Mouse (Mus musculus) heart, postnatal 0 days (tissue): ENCODE measurements around the gene Acacb. TPM values are rescaled to one million over a fixed set of nuclear protein-coding genes. Genes with fewer than 3 reads are reported as not detected.

Experiments
- ATAC-seq: fragments of 200-750 bp; cut with Nextera tagmentation; 2 replicates; pipeline ENCODE4 v1.8.0; 2017; ENCODE audit warnings: low read depth, moderate number of reproducible peaks, moderate library complexity; ENCODE audit not compliant: insufficient read depth
- DNase-seq: peaks from one replicate; pipeline ENCODE4 v3.0.0-alpha.2; 2016; ENCODE audit warnings: low spot score
- H3K27ac ChIP-seq: fragments of 300-500 bp; sonication (generic); 2 replicates; pipeline ENCODE4 v1.5.1; 2014; ENCODE audit warnings: low read depth, mild to moderate bottlenecking
- H3K27me3 ChIP-seq: fragments of 300-500 bp; sonication (generic); 2 replicates; pipeline ENCODE4 v1.6.1; 2014; ENCODE audit warnings: low read length, mixed read lengths; ENCODE audit not compliant: control insufficient read depth, insufficient read depth
- H3K36me3 ChIP-seq: fragments of 300-500 bp; sonication (generic); replicated peaks from 2 replicates; pipeline ENCODE4 v1.6.1; 2014; ENCODE audit warnings: low read length, mixed read lengths; ENCODE audit not compliant: control insufficient read depth, insufficient read depth
- H3K4me1 ChIP-seq: fragments of 300-500 bp; sonication (generic); 2 replicates; pipeline ENCODE4 v1.6.1; 2014; ENCODE audit warnings: antibody characterized with exemption; ENCODE audit not compliant: control insufficient read depth, insufficient read depth
- H3K4me2 ChIP-seq: fragments of 300-500 bp; sonication (generic); 2 replicates; pipeline ENCODE4 v1.6.1; 2014; ENCODE audit warnings: low read depth, mild to moderate bottlenecking, low read length, moderate library complexity
- H3K4me3 ChIP-seq: fragments of 300-500 bp; sonication (generic); 2 replicates; pipeline ENCODE4 v1.5.1; 2014; ENCODE audit warnings: low read depth, low read length
- H3K9ac ChIP-seq: fragments of 300-500 bp; sonication (generic); replicated peaks from 2 replicates; pipeline ENCODE4 v1.6.1; 2014; ENCODE audit warnings: low read depth, low read length, mixed read lengths
- H3K9me3 ChIP-seq: fragments of 300-500 bp; sonication (generic); replicated peaks from 2 replicates; pipeline ENCODE4 v1.6.1; 2016; ENCODE audit warnings: low read length; ENCODE audit not compliant: control insufficient read depth
- CTCF ChIP-seq: IDR thresholded peaks from 2 replicates; pipeline ENCODE4 v1.5.1; 2016; ENCODE audit warnings: antibody characterized with exemption, control low read depth, low read depth
- EP300 ChIP-seq: IDR thresholded peaks from 2 replicates; pipeline ENCODE4 v1.6.1; 2016; ENCODE audit warnings: antibody characterized with exemption, low read depth
- WGBS: fragments of 180-500 bp; shearing (Covaris S2); extraction: QIAGEN DNeasy Blood & Tissue Kit; methylation state at CpG from one replicate; pipeline ENCODE4 v1.1.7; 2014; 5-methylcytosine and 5-hydroxymethylcytosine counted together
- polyA plus RNA-seq: library from polyadenylated mRNA; unstranded; fragments of >200 nt; fragmentation: Nextera tagmentation; extraction: Ambion mirVana; gene quantifications from 2 replicates; pipeline ENCODE4 v1.2.1, GENCODE M21; 2015
- total RNA-seq: library from RNA; depleted of rRNA; stranded (reverse); fragments of >200 nt; gene quantifications from 2 replicates; pipeline ENCODE4 v1.2.3, GENCODE M21; 2014; ENCODE audit warnings: low replicate concordance

Acacb gene
- total and polyA plus RNA-seq, 2 experiments from 2014 or later: 17.5 to 70.1 TPM

DNA sequence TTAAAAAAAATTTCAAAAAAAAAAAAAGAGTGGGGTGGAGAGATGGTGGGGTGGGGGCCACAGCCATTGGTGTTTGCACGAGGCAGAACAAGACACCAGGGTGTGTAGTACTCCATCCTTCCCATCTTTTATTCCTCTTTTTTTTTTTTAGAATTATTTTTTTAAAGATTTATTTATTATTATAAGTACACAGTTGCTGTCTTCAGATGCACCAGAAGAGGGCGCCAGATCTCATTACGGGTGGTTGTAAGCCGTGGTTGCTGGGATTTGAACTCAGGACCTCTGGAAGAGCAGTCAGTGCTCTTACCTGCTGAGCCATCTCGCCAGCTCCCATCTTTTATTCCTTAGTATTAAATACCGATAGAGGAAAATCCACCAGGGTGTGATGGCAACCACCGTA, 27.1 kb downstream of the Acacb start:
- Histone ChIP-seq H3K9ac (no peak overlapping the region), H3K4me2 (no peak overlapping the region), H3K4me3 (no peak overlapping the region), H3K9me3 (no peaks in the 10 kb centered on the region), H3K27ac (peak overlapping the region; percentile 88), H3K36me3 (no peaks in the 10 kb centered on the region), H3K4me1 (peaks cover 7% of the 10 kb centered on the region), H3K27me3 (no peaks in the 10 kb centered on the region)
- 68% methylated on average over 7 of the region's 7 CpGs for WGBS
- ATAC-seq (no peak), DNase-seq (no peak)
- peak; percentile 28 for TF ChIP-seq CTCF
- TF ChIP-seq EP300: no peak

DNA sequence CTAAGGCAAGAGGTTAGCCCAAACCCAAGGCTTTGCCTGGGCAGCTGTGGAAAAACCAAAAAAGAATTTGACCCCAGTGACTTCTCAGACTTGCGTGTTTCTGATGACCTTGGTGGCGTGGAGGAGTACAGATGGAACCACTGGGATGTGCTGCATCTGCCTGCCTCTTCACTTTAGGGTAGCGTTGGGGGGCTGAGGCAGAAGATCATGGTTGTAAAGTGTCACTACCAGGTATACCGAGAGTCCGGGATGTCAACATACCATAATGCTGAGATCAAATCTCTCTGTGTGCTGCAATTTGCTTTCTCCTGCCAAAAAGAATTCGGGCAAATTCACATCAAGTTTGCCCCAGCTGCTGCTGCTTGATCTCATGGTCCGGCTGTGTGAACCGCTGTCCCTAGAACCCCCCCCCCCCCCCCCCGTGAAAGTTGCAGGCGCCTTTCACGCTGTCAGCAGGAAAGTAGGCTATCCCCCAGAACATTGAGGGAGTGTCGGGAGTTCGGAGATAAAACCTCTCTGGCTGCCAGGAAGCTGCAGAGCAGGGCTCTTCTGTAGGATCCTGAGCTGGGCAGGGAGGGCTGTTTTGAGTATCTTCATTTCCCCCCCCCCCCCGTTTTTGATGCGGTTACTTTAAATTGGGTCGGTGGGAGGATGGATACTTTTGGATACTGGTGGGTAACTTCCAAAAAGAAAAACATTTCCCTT, 27.7 kb downstream of the Acacb start:
- H3K9ac ChIP-seq: 0 out of 2 replicates have a peak overlapping the region, but pooled peaks have one; percentile 3
- WGBS: 10% methylated on average over 16 of the region's 16 CpGs
- DNase-seq (peak; percentile 76), ATAC-seq (no peak)
- peak overlapping the region; percentile 88 for H3K27ac ChIP-seq
- H3K4me1 ChIP-seq: peaks cover 11% of the 10 kb centered on the region
- H3K9me3 ChIP-seq: no peaks in the 10 kb centered on the region
- H3K36me3 ChIP-seq: no peaks in the 10 kb centered on the region
- no peak; the same call in 1 of the 2 replicates for TF ChIP-seq CTCF
- TF ChIP-seq EP300: no peak
- H3K4me2 ChIP-seq: peak overlapping the region; percentile 36
- H3K4me3 ChIP-seq: 0 out of 2 replicates have a peak overlapping the region, but pooled peaks have one; percentile 1
- no peaks in the 10 kb centered on the region for H3K27me3 ChIP-seq

DNA sequence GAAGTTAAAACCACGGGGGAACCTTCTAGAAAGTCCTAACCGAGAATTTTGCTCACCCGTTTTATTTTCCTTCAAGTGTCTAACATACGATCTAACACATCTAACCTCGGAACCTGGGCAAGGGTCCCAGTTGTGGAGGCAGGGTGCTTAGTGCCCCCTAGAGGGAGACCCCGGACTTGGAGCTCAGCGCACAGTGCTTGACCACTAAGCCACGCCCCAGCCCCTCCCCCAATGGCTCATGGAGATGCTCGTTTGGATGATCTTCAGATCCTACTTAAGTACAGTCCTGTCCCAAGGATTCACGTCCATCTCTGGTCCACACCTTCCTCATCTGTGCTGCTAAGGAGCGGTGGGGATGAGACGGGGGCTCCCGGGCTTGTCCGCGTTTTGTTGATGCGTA, 28.3 kb downstream of the Acacb start:
- WGBS: 15% methylated on average over 16 of the region's 16 CpGs
- Histone ChIP-seq H3K27me3 (no peaks in the 10 kb centered on the region), H3K9me3 (no peaks in the 10 kb centered on the region), H3K36me3 (no peaks in the 10 kb centered on the region), H3K27ac (peak overlapping the region; percentile 88), H3K4me3 (0 out of 2 replicates have a peak overlapping the region, but pooled peaks have one; percentile 1), H3K4me1 (peaks cover 17% of the 10 kb centered on the region), H3K4me2 (peak overlapping the region; percentile 36), H3K9ac (0 out of 2 replicates have a peak overlapping the region, but pooled peaks have one; percentile 3)
- no peak for ATAC-seq
- DNase-seq: peak; percentile 50
- TF ChIP-seq CTCF (peak; percentile 45), EP300 (no peak)

DNA sequence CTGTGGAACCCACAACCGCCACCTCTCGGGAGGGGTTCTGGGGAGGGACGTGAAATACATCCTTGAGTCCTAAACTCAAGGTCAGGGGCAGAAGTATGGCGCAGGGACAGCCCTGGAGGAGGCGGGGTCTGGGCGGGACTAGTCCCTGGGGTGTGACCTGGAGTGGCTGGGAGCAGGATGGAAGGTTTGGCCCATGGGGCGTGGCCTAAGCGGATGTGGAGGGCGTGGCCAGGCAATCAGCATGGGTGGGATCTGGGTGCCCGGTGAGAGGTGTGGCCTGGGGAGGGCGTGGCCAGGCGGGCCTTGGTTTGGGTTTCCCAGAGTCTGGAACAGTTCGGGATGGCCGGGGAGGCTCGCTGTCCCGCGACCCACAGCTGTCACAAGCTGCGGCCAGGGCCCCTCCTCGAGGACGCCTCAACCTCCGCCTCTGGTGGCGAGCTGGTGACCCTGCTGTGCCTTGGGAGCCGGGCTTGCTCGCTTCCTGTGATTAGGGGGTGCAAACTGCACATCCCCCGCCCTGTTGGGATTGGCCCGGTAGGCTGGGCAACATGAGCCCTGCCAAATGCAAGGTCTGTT, 29.3 kb downstream of the Acacb start:
- peaks cover 19% of the 10 kb centered on the region for H3K4me1 ChIP-seq
- peak; percentile 97 for ATAC-seq
- peak; percentile 97 for DNase-seq
- peak overlapping the region; percentile 88 for H3K27ac ChIP-seq
- peak overlapping the region; percentile 59 for H3K9ac ChIP-seq
- WGBS: 0% methylated on average over 26 of the region's 26 CpGs
- no peaks in the 10 kb centered on the region for H3K36me3 ChIP-seq
- peak overlapping the region; percentile 51 for H3K4me3 ChIP-seq
- no peaks in the 10 kb centered on the region for H3K27me3 ChIP-seq
- TF ChIP-seq EP300: no peak
- TF ChIP-seq CTCF: no peak
- H3K4me2 ChIP-seq: peak overlapping the region; percentile 75
- H3K9me3 ChIP-seq: no peaks in the 10 kb centered on the region

DNA sequence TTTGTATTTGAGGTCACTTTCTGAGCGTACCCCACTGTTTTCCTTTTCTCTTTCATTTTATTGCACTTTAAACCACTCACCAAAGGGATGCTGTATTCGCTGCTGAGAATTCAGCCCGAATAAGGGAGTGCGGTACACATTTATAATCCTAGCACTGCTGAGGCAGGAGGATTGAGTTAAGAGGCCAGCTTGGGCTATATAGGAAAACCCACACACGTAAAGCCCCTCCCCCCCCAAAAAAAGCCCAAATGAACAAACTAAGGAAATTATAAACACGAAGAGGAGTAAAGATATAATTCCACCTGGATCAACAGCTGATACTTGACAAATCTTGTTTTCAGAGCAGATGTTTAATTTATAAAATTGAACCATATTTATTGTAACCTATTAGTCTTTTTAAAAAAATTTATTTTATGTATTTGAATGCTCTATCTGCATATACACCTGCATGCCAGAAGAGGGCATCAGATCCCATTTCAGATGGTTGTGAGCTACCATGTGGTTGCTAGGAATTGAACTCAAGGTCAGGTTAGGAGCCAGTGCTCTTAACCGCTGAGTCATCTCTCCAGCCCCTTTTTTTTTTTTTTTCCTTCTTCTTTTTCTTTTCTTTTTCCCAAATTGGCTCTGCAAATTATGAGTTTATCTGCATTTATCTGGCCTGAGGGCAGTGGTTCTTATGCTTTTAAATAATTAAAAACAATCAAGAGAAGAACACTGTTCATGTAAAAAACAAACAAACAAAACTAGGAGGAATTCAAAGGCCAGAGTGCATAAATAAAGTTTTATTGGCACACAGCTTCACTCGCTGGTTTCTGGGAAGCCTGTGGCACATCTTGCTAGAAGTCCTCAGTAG, 30.4 kb downstream of the Acacb start:
- Histone ChIP-seq H3K9ac (peak overlapping the region; percentile 59; the same call in 1 of the 2 replicates), H3K4me1 (peaks cover 19% of the 10 kb centered on the region), H3K9me3 (no peaks in the 10 kb centered on the region), H3K36me3 (no peaks in the 10 kb centered on the region), H3K4me2 (peak overlapping the region; percentile 75), H3K4me3 (peak overlapping the region; percentile 51), H3K27ac (peak overlapping the region; percentile 88), H3K27me3 (no peaks in the 10 kb centered on the region)
- DNase-seq: no peak
- ATAC-seq: no peak
- TF ChIP-seq CTCF (peak; percentile 32), EP300 (no peak)
- WGBS: 68% methylated on average over 8 of the region's 8 CpGs
